Mouse (Mus musculus): ENCODE measurements around the gene Lrrc32. TPM values are rescaled to one million over a fixed set of nuclear protein-coding genes. Genes with fewer than 3 reads are reported as not detected.

Gene Lrrc32
- polyA plus RNA-seq, 1 experiment from 2014 or later: 21.0 TPM

GRCm38 (mm10) chr7:98531612-98532011 is 42.5 kb downstream of the Lrrc32 start:
- no peak overlapping the region for H3K4me3 ChIP-seq (ENCODE audit: low read depth, low read length)
- H3K4me1 ChIP-seq (replicated peaks; ENCODE audit: control insufficient read depth, insufficient read depth, low read length): peaks cover 6% of the 10 kb centered on the region
- no peaks in the 10 kb centered on the region for H3K27me3 ChIP-seq (replicated peaks; ENCODE audit: control insufficient read depth, insufficient read depth, low read length)
- H3K4me2 ChIP-seq: no peak overlapping the region
- H3K27ac ChIP-seq (ENCODE audit: low read depth, low read length): no peak overlapping the region
- H3K9me3 ChIP-seq (ENCODE audit: control insufficient read depth, low read length): no peaks in the 10 kb centered on the region
- H3K9ac ChIP-seq (ENCODE audit: low read depth, low read length): no peak overlapping the region
- 45% methylated on average over 7 of the region's 7 CpGs for WGBS
- ATAC-seq (replicated peaks; ENCODE audit: low FRiP score) (no peak), DNase-seq (ENCODE audit: low spot score) (no peak)
- no peaks in the 10 kb centered on the region for H3K36me3 ChIP-seq (ENCODE audit: control insufficient read depth, insufficient read depth, low read length)

DNA sequence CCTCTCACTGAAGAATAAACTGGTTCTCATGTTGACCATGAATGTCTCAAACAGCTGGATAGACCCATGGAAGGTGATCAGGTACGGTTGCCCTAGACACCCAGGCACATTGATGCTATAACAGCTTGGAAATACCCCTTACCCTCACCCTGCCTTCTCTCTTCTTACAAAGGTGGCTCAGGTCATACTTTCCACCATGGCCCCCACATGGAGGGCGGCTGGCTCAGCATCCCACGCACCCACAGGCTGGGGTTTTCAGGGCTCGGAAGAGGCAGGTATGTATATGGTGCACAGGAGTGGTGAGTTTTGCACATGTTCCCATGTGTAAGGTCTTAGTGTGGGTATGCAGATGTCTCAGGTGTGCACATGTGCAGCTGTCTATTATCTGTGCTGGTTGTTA is 43.9 kb downstream of the Lrrc32 start:
- WGBS: 86% methylated on average over 4 of the region's 4 CpGs
- Histone ChIP-seq H3K27me3 (replicated peaks; ENCODE audit: control insufficient read depth, insufficient read depth, low read length) (no peaks in the 10 kb centered on the region), H3K9ac (ENCODE audit: low read depth, low read length) (no peak overlapping the region), H3K27ac (ENCODE audit: low read depth, low read length) (no peak overlapping the region), H3K4me2 (no peak overlapping the region), H3K9me3 (ENCODE audit: control insufficient read depth, low read length) (no peaks in the 10 kb centered on the region), H3K4me3 (ENCODE audit: low read depth, low read length) (no peak overlapping the region), H3K4me1 (replicated peaks; ENCODE audit: control insufficient read depth, insufficient read depth, low read length) (peaks cover 9% of the 10 kb centered on the region), H3K36me3 (ENCODE audit: control insufficient read depth, insufficient read depth, low read length) (no peaks in the 10 kb centered on the region)
- ATAC-seq (replicated peaks; ENCODE audit: low FRiP score) (no peak), DNase-seq (ENCODE audit: low spot score) (no peak)

DNA sequence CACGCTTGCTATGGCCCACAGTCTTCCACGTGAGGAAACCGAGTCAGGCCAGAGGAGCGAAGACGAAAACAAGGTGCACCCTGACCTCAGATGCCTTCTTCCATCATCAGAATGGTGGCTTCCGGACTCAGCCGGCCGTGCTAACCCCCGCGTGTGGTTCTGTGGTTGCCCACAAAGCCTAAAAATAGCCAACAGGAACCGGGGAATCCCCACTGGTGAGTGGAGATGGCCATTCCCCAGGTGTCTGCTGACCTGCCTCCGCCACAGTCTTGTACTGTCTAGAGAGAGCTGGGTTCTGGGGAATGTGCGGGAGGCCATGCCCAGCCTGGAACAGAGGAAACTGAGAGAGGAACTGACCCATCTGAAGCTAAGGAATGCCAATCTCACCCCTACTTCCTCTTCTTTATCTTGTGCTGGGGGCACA is 45.4 kb downstream of the Lrrc32 start:
- Histone ChIP-seq H3K4me1 (replicated peaks; ENCODE audit: control insufficient read depth, insufficient read depth, low read length) (peaks cover 9% of the 10 kb centered on the region), H3K4me3 (ENCODE audit: low read depth, low read length) (no peak overlapping the region), H3K9ac (ENCODE audit: low read depth, low read length) (no peak overlapping the region), H3K27me3 (replicated peaks; ENCODE audit: control insufficient read depth, insufficient read depth, low read length) (no peaks in the 10 kb centered on the region), H3K36me3 (ENCODE audit: control insufficient read depth, insufficient read depth, low read length) (no peaks in the 10 kb centered on the region), H3K27ac (ENCODE audit: low read depth, low read length) (no peak overlapping the region), H3K9me3 (ENCODE audit: control insufficient read depth, low read length) (no peaks in the 10 kb centered on the region), H3K4me2 (no peak overlapping the region; the same call in 1 of the 2 replicates)
- ATAC-seq (replicated peaks; ENCODE audit: low FRiP score): no peak
- no peak for DNase-seq (ENCODE audit: low spot score)
- WGBS: 45% methylated on average over 13 of the region's 13 CpGs

DNA sequence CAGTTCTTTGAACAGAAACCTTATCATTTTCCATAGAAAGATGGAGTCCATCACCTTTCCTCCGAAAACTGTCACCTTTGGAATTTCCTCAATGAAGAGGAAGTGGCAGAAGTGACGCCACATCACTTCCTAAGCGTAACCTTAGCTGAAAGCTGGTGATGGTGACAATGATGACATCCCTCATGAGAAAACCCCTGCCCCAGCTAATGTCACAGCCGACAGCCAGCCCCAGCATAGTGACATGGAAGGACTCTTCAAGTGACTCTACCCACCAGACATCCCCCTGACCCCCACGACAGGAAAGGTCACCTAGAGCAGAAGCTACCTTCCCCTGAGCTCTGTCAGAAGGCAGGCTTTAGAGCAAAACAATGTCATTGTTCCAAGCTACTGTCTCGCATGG is 46.1 kb downstream of the Lrrc32 start:
- no peaks in the 10 kb centered on the region for H3K27me3 ChIP-seq (replicated peaks; ENCODE audit: control insufficient read depth, insufficient read depth, low read length)
- ATAC-seq (replicated peaks; ENCODE audit: low FRiP score): no peak
- no peak overlapping the region for H3K4me2 ChIP-seq
- H3K27ac ChIP-seq (ENCODE audit: low read depth, low read length): no peak overlapping the region
- no peak overlapping the region for H3K9ac ChIP-seq (ENCODE audit: low read depth, low read length)
- no peaks in the 10 kb centered on the region for H3K9me3 ChIP-seq (ENCODE audit: control insufficient read depth, low read length)
- no peak overlapping the region for H3K4me3 ChIP-seq (ENCODE audit: low read depth, low read length)
- WGBS: 69% methylated on average over 6 of the region's 6 CpGs
- H3K4me1 ChIP-seq (replicated peaks; ENCODE audit: control insufficient read depth, insufficient read depth, low read length): peaks cover 9% of the 10 kb centered on the region
- H3K36me3 ChIP-seq (ENCODE audit: control insufficient read depth, insufficient read depth, low read length): no peaks in the 10 kb centered on the region
- no peak for DNase-seq (ENCODE audit: low spot score)

GRCm38 (mm10) chr7:98535882-98536281 is 46.8 kb downstream of the Lrrc32 start:
- H3K36me3 ChIP-seq (ENCODE audit: control insufficient read depth, insufficient read depth, low read length): no peaks in the 10 kb centered on the region
- no peaks in the 10 kb centered on the region for H3K27me3 ChIP-seq (replicated peaks; ENCODE audit: control insufficient read depth, insufficient read depth, low read length)
- H3K9me3 ChIP-seq (ENCODE audit: control insufficient read depth, low read length): no peaks in the 10 kb centered on the region
- H3K4me3 ChIP-seq (ENCODE audit: low read depth, low read length): no peak overlapping the region
- H3K27ac ChIP-seq (ENCODE audit: low read depth, low read length): no peak overlapping the region
- H3K4me2 ChIP-seq: no peak overlapping the region
- WGBS: 26% methylated on average over 4 of the region's 4 CpGs
- no peak for DNase-seq (ENCODE audit: low spot score)
- peak; percentile 57 for ATAC-seq (replicated peaks; ENCODE audit: low FRiP score)
- no peak overlapping the region for H3K9ac ChIP-seq (ENCODE audit: low read depth, low read length)
- peaks cover 9% of the 10 kb centered on the region for H3K4me1 ChIP-seq (replicated peaks; ENCODE audit: control insufficient read depth, insufficient read depth, low read length)

DNA sequence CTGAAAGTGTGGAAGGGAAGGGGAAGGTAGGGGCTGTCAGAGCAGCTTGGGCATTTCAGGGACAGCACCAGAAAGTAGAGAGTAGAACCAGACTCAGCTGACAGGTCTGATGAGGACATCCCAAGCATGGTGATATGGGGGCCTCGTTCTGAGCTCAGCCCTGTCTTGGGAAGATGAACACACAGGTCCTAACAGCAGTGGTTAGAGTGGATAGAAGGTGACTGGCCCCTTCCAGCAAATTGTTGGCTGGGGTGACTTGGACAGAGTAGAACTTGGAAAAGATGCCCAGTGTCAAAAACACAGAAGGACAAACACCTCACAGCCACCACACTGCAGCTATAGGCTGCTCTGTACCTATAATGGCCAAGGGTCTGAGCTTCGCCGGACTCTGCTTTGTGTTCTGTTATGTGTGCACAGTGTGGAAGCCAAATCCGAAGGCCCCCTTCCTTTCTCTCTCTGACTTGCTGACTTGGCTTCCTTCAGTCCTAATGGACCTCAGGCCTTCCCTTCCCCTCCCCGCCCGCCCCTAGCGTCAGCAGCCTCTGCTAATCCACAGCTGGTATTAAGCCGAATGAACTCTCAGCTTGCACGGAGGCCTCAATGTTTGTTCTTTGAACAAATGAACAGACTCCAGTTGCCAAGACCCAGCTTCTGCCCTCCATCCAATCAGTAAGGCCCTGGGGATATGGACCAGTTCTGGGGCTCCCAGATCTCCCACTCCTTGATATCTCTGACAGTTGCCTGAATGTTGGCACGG is 48.3 kb downstream of the Lrrc32 start:
- Histone ChIP-seq H3K9me3 (ENCODE audit: control insufficient read depth, low read length) (no peaks in the 10 kb centered on the region), H3K4me3 (ENCODE audit: low read depth, low read length) (no peak overlapping the region), H3K27me3 (replicated peaks; ENCODE audit: control insufficient read depth, insufficient read depth, low read length) (no peaks in the 10 kb centered on the region), H3K27ac (ENCODE audit: low read depth, low read length) (no peak overlapping the region), H3K36me3 (ENCODE audit: control insufficient read depth, insufficient read depth, low read length) (no peaks in the 10 kb centered on the region), H3K4me2 (no peak overlapping the region), H3K4me1 (replicated peaks; ENCODE audit: control insufficient read depth, insufficient read depth, low read length) (peaks cover 9% of the 10 kb centered on the region), H3K9ac (ENCODE audit: low read depth, low read length) (no peak overlapping the region)
- ATAC-seq (replicated peaks; ENCODE audit: low FRiP score) (no peak), DNase-seq (ENCODE audit: low spot score) (no peak)
- WGBS: 54% methylated on average over 10 of the region's 10 CpGs

GRCm38 (mm10) chr7:98537967-98538573 is 49.0 kb downstream of the Lrrc32 start:
- peaks cover 9% of the 10 kb centered on the region for H3K4me1 ChIP-seq (replicated peaks; ENCODE audit: control insufficient read depth, insufficient read depth, low read length)
- 62% methylated on average over 8 of the region's 8 CpGs for WGBS
- no peak for DNase-seq (ENCODE audit: low spot score)
- H3K9me3 ChIP-seq (ENCODE audit: control insufficient read depth, low read length): no peaks in the 10 kb centered on the region
- no peaks in the 10 kb centered on the region for H3K27me3 ChIP-seq (replicated peaks; ENCODE audit: control insufficient read depth, insufficient read depth, low read length)
- ATAC-seq (replicated peaks; ENCODE audit: low FRiP score): no peak
- H3K4me2 ChIP-seq: no peak overlapping the region
- no peaks in the 10 kb centered on the region for H3K36me3 ChIP-seq (ENCODE audit: control insufficient read depth, insufficient read depth, low read length)
- H3K4me3 ChIP-seq (ENCODE audit: low read depth, low read length): no peak overlapping the region
- H3K9ac ChIP-seq (ENCODE audit: low read depth, low read length): no peak overlapping the region
- H3K27ac ChIP-seq (ENCODE audit: low read depth, low read length): no peak overlapping the region

GRCm38 (mm10) chr7:98540879-98541278 is 51.8 kb downstream of the Lrrc32 start:
- DNase-seq (ENCODE audit: low spot score) (no peak), ATAC-seq (replicated peaks; ENCODE audit: low FRiP score) (no peak)
- Histone ChIP-seq H3K27me3 (replicated peaks; ENCODE audit: control insufficient read depth, insufficient read depth, low read length) (no peaks in the 10 kb centered on the region), H3K27ac (ENCODE audit: low read depth, low read length) (no peak overlapping the region), H3K4me2 (no peak overlapping the region), H3K4me3 (ENCODE audit: low read depth, low read length) (no peak overlapping the region), H3K36me3 (ENCODE audit: control insufficient read depth, insufficient read depth, low read length) (no peaks in the 10 kb centered on the region), H3K9me3 (ENCODE audit: control insufficient read depth, low read length) (no peaks in the 10 kb centered on the region), H3K9ac (ENCODE audit: low read depth, low read length) (no peak overlapping the region), H3K4me1 (replicated peaks; ENCODE audit: control insufficient read depth, insufficient read depth, low read length) (peaks cover 9% of the 10 kb centered on the region)
- WGBS: 65% methylated on average over 2 of the region's 2 CpGs

- no peaks in the 10 kb centered on the region for H3K36me3 ChIP-seq (ENCODE audit: control insufficient read depth, insufficient read depth, low read length)
- no peak overlapping the region for H3K4me3 ChIP-seq (ENCODE audit: low read depth, low read length)
- H3K4me1 ChIP-seq (replicated peaks; ENCODE audit: control insufficient read depth, insufficient read depth, low read length): 0 out of 2 replicates have a peak, but pooled peaks cover 3% of the 10 kb centered on the region
- DNase-seq (ENCODE audit: low spot score) (no peak), ATAC-seq (replicated peaks; ENCODE audit: low FRiP score) (no peak)
- H3K27ac ChIP-seq (ENCODE audit: low read depth, low read length): no peak overlapping the region
- H3K9me3 ChIP-seq (ENCODE audit: control insufficient read depth, low read length): no peaks in the 10 kb centered on the region
- H3K4me2 ChIP-seq: no peak overlapping the region
- H3K9ac ChIP-seq (ENCODE audit: low read depth, low read length): no peak overlapping the region
- 78% methylated on average over 5 of the region's 5 CpGs for WGBS
- H3K27me3 ChIP-seq (replicated peaks; ENCODE audit: control insufficient read depth, insufficient read depth, low read length): no peaks in the 10 kb centered on the region
Observed at GRCm38 (mm10) chr7:98541564-98541963, 52.5 kb downstream of the Lrrc32 start.
